In the genomic region with DNA sequence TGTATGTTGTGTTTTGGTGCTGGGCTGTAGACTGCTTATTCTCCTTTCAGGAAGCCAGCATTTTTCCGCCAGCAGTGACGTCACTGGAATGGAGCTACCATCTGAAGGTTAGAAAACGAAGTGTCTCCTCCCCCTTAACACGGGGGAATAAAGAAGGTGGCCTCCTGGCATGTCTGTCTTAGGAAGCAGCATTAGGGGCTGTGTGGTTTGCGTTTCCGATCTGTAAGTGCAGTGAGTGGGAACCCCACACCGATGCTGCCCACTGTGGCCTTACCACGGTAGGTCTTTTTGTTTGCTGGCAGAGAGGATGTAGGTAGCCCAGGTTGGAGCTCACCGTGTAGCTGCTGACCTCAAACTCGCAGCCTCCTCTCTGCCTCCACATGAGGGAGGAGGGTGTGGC, we compare ENCODE assay signal across 19 mouse cellular contexts.
"Had no signal": no experiment of that assay in that cellular context is flagged by ENCODE, and none has a peak within 500 bp of the region (broad histone marks: within the 10 kb centered on the region; RNA-seq: fewer than 3 reads in every experiment).

No protein-coding gene starts in this region.

- ATAC-seq: midbrain, embryonic 13.5 days; midbrain, embryonic 15.5 days had no signal

- H3K4me1 ChIP-seq: midbrain, embryonic 13.5 days; midbrain, embryonic 15.5 days; neural tube, embryonic 13.5 days; neural tube, embryonic 15.5 days had no signal

- H3K27me3 ChIP-seq: midbrain, embryonic 13.5 days; midbrain, embryonic 15.5 days; neural tube, embryonic 13.5 days; neural tube, embryonic 15.5 days had no signal

- H3K9me3 ChIP-seq: midbrain, embryonic 13.5 days; midbrain, embryonic 15.5 days; neural tube, embryonic 13.5 days; neural tube, embryonic 15.5 days had no signal

- H3K9ac ChIP-seq: liver, embryonic 14.5 days; lung, embryonic 14.5 days; midbrain, embryonic 13.5 days; midbrain, embryonic 15.5 days; neural tube, embryonic 13.5 days; neural tube, embryonic 15.5 days had no signal

- H3K4me3 ChIP-seq: midbrain, embryonic 13.5 days; midbrain, embryonic 15.5 days; myocyte; neural tube, embryonic 13.5 days; neural tube, embryonic 15.5 days had no signal

- DNase-seq: lung, adult 18-20 months; lung, embryonic 14.5 days; lung, postnatal 10 days; lung, postnatal 4 days; retina, postnatal 1 day; right cerebral cortex, adult 18-20 months; right cerebral cortex, postnatal 25 days; right cerebral cortex, postnatal 4 days; spleen, adult 18-20 months; thymus, adult 18-20 months; thymus, postnatal 14 days; thymus, postnatal 36 days had no signal

- H3K4me2 ChIP-seq: lung, embryonic 14.5 days; midbrain, embryonic 11.5 days; midbrain, embryonic 13.5 days; midbrain, embryonic 15.5 days; neural tube, embryonic 13.5 days; neural tube, embryonic 15.5 days had no signal

- H3K27ac ChIP-seq: liver, embryonic 14.5 days; midbrain, embryonic 13.5 days; midbrain, embryonic 15.5 days; neural tube, embryonic 13.5 days; neural tube, embryonic 15.5 days had no signal
